Mouse (Mus musculus): ENCODE results near the gene Smpdl3b. TPM values are rescaled to one million over a fixed set of nuclear protein-coding genes. Genes with fewer than 3 reads are reported as not detected.

Smpdl3b gene
- 14.2 TPM for polyA plus RNA-seq (2017; shearing (Covaris generic))

GRCm38 (mm10) chr4:132756974-132757373 is at the start of gene Smpdl3b:
Smpdl3b (minus strand) TSS chr4:132757252.

GRCm38 (mm10) chr4:132796196-132796886 is 39.3 kb upstream of the Smpdl3b start, which contains the start of gene Themis2:
Themis2 (minus strand) TSS chr4:132796387.

GRCm38 (mm10) chr4:132767914-132768876 is 11.1 kb upstream of the Smpdl3b start, which contains the start of gene Rpa2:
Rpa2 (plus strand) TSS chr4:132768332.

GRCm38 (mm10) chr4:132732148-132732684 is 24.8 kb downstream of the Smpdl3b start, which contains the start of gene Xkr8:
Xkr8 (minus strand) TSS chr4:132732546.

Other genes starting within 250 kb of the Smpdl3b start
- gene Sesn2, start 246.8 kb downstream of the Smpdl3b start, polyA plus RNA-seq (2017; shearing (Covaris generic)) = 15.2 TPM
- gene Atpif1, start 223.6 kb downstream of the Smpdl3b start, polyA plus RNA-seq (2017; shearing (Covaris generic)) = 97.0 TPM
- 234 TPM for gene Dnajc8, start 221.7 kb downstream of the Smpdl3b start, polyA plus RNA-seq (2017; shearing (Covaris generic))
- gene Ptafr, start 193.2 kb downstream of the Smpdl3b start, polyA plus RNA-seq (2017; shearing (Covaris generic)) = not detected
- gene Eya3, start 118.3 kb downstream of the Smpdl3b start, polyA plus RNA-seq (2017; shearing (Covaris generic)) = 39.0 TPM
- 2.5 TPM for gene Xkr8, start 24.7 kb downstream of the Smpdl3b start, polyA plus RNA-seq (2017; shearing (Covaris generic))
- gene Rpa2, start 11.1 kb upstream of the Smpdl3b start, polyA plus RNA-seq (2017; shearing (Covaris generic)) = 264 TPM
- gene Themis2, start 39.1 kb upstream of the Smpdl3b start, polyA plus RNA-seq (2017; shearing (Covaris generic)) = 4.6 TPM
- gene Ppp1r8, start 85.9 kb upstream of the Smpdl3b start, polyA plus RNA-seq (2017; shearing (Covaris generic)) = 34.4 TPM
- 22.9 TPM for gene Stx12, start 127.3 kb upstream of the Smpdl3b start, polyA plus RNA-seq (2017; shearing (Covaris generic))
- 51.9 TPM for gene Fam76a, start 165.3 kb upstream of the Smpdl3b start, polyA plus RNA-seq (2017; shearing (Covaris generic))
- 0.94 TPM for gene Fgr, start 216.8 kb upstream of the Smpdl3b start, polyA plus RNA-seq (2017; shearing (Covaris generic))